Mouse (Mus musculus) liver, adult 10 weeks (tissue): Measurements from ENCODE around the gene Hmgb4. TPM values are rescaled to one million over a fixed set of nuclear protein-coding genes. Genes with fewer than 3 reads are reported as not detected.

Experiments used
- polyA plus RNA-seq: library from polyadenylated mRNA; stranded (reverse); fragments of 350-450 nt; fragmentation: Illumina TruSeq; extraction: RNeasy Lipid Tissue Mini Kit (QIAGEN cat#74804); gene quantifications from one replicate; pipeline ENCODE4 v1.2.3, GENCODE M21; 2014; ENCODE audit warnings: low read depth, low replicate concordance

The Hmgb4 gene
- not detected for polyA plus RNA-seq

GRCm38 (mm10) chr4:128260907-128261560 is at the start of gene Hmgb4:
Gene Hmgb4 (minus strand): TSS chr4:128260957.

